Mouse (Mus musculus) retina, embryonic 14.5 days (tissue): ENCODE measurements around the gene Nkain2.
A peak's percentile ranks its signal among the peaks of the same experiment; 100 is the strongest.
"Not testable (repeated sequence)": the region's sequence is repeated elsewhere in the genome, so short reads cannot be mapped to it uniquely, and the experiment has no call there.

Experiments
- DNase-seq: peaks from one replicate; pipeline ENCODE4 v3.0.0-alpha.2; 2015; ENCODE audit warnings: low spot score

The Nkain2 gene

DNA sequence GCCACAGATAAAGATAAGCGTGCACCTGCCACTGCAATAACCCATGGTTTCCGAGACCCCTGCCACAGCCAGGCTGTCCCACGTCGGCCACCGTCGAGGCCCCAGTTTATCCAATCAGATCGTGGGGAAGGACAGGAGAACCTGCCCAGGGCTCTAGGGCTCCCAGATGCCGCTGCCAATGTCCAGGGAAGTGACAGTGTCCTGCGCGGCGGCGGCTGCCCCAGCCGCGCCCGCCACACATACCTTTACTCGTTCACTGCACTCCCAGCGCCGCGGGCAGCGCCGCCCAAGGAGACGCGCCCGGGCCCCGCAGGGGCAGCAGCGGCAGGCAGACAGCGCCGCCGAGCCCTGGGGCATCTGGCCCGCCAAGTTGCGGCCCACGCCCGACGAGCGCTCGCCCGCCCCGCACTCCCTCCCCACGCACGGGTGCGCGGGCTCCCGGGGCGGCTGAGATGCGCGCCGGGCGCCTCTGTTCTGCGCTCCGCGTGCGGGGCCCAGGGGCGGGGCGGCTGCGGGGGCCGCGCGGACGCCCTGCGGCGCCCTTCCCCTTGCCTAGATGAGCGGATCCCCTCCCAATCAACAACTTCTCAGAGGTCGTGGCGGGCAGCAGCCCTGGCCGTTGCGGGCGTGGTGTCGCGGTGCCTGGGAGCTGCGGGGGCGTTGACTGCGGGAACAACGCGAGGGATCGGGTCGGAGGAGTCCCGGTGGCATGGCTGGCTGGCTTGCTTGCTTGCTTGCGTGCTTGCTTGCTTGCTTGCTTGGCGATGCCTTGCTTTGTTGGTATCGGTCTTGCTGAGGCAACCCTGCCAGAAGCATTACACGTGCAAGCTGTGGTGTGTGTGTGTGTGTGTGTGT lies at the start of gene Nkain2:
Gene Nkain2 (minus strand): TSS at position 811 of the 855 bp plus-strand sequence.
- DNase-seq: peak; percentile 81

DNA sequence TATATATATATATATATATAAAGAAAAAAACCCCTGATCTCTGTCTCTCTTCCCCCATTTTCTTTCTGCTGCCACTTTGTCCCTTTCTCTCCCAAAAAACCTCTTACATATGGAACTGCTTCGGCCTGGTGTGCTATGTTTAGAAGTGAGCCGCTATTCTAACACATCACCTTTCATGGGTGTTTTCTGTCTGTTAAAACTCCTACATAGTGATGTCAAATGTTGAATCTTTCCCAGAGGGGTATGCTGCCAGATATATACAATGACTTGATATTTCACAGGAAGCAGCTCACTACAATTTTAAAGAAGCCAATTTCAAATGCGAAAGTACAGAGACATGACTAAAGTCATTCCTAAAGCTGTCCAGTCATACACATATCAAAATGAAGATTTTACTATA lies 49.6 kb upstream of the Nkain2 start:
- no peak for DNase-seq

DNA sequence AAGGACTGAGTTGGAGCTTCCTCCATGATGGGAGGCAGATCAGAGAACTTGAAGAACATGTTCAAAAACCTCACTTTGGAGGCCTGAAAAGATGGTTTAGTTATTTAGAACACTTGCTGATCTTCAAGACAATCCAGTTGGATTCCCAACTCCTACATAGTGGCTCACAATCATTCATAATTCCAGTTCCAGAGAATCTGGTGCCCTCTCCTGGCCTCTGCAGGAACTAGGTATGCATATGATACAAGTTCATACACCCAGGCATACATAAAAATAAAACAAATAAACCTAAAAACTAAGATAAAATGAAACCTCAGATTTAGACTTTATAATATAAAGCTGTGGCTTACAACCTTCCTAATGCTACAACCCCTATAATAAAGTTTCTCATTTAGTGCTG lies 4.8 kb upstream of the Nkain2 start:
- peak; percentile 66 for DNase-seq

DNA sequence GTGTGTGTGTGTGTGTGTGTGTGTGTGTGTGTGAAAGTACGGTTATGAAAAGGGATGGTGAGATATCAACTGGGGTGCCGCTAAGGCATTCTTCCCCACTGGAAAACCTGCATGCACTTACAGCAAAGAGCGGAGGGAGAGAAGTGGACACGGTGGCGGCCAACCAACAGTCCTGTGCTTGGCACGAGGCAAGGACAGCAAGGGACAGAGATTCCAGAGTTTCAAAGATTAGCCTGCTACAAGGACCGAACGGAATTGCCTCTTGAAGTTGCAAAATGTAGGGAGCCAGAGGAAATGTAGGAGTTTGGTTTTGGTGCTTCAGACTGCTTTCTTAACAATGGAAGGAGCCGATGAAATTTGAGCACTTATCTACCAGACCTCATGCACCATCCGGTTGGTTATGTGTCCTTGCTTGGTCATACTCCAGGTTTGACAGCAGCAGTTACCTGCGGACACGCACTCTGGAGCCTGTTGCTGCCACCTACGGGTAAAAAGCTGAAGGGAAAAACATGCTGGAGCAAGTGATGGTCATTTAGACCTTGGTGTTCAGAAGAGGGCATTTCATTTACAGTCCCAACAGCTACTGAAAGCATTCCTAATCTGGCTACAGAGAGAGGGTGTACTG lies 357 bp upstream of the Nkain2 start:
- DNase-seq: peak; percentile 62

DNA sequence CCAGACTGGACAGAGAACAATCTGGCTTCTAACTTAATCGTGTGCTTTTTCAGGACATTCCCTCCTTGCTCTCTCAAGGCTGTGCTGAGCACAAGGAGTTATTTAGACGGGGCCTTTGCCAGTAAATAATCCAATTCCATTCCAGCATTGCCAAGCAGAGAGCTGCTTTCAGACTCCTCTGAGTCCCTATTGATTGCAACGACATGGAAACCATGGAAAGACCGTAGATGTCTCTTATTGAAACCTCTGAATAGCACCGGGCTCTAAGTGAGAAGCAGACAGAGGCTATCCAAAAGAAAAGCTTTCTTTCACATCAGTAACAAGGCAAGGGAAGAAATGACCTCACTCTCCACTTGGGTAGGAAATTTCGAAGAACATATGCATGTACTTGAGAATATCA lies 8.3 kb downstream of the Nkain2 start:
- DNase-seq: no peak

DNA sequence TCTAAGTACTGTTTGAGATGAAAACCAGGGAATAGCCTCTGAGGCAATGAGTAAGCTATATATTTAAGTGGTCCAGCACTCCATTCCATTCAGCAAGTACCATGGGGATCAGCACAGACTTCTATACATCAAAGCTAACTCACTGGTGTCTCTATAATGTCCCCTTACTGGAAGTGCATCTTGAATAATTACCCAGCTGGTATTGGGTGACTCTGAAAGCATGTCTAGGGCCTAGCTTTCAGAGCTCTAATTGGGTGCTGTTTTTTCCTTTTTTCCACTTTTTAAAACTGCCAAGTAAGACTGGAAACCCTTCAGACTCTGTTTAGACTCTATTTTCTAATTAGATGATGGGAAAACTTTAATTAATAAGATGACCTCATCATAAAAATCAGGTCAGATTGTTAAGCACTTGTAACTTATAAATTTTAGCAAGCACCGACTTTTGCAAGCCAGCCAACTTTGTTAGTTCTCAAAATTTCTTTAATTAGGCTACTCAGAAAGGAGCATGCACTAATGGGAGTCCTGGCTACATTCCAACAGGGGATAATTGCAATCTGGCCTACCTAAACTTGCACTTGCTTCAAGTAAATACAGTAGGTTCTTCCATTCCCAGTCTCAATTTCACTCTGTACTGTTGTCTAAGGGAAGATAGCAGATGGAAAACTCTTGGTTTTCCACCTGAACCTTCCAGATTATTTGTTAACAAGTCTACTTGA lies 19.4 kb downstream of the Nkain2 start:
- DNase-seq: no peak

DNA sequence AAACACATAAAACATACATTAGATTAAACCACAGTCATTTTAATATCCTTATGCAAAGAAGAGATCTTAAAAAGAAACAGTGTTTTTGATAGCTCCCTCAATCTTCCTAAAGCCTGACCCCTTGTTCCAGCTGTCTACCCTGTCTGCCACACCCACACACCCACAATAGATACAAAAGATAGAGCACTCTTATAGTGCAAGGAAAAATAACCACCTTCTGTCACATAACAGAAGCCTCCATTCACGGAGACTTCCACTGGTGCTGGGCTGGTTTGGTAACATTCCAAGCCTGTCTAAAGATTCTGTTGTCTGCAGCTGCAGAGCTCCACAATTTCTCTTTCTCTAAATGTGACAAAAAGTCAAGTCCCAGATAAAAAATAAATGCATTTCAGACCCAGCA lies 20.7 kb downstream of the Nkain2 start:
- DNase-seq: no peak

DNA sequence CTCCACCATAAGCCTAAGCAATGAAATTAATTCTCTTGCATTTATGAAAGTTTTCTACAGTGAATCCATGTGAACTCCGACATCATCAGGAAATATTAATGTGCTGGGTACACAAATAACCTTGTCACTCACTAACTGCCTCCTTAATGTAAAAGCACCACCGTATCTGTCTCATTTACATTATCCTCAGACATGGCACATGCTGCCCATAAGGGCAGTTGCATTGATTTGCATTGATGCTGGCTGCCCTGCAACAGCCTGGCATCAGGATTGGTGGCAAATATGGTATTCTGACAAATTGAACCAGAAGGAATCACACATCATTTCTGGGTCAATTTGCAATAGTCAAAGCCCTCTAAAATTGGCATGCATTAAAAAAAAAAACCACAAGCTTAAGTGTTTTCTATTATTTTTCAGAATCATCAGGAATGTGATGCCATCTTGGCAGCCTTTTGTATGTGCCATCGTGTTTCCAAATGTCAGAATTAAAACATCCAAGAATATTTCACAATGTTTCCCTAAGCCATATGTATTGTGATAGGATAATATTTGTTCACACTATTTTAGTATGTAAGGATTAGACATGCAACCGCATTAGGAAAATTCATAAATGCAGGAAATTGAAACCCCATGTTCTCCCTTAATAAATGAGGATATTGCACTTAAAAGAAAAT lies 74.9 kb downstream of the Nkain2 start:
- no peak for DNase-seq

DNA sequence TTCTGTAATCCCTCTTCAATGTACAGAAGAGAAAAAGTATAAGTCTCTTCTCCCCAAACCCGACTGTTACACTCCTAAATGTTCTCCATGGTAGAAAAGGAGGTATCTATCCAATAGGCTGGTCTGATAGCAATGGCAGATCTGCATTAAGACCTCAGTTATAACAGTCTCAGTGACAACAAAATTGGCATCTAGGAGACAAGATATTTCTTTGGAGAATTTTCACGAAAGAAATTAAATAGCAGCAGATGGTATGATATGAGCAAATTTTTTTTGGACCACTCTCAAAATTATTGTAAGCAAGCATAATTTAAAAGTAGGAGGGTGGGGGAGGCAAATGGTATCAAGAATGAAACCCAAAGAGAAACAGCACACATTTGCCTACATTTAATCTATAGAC lies 94.0 kb downstream of the Nkain2 start:
- DNase-seq: no peak

DNA sequence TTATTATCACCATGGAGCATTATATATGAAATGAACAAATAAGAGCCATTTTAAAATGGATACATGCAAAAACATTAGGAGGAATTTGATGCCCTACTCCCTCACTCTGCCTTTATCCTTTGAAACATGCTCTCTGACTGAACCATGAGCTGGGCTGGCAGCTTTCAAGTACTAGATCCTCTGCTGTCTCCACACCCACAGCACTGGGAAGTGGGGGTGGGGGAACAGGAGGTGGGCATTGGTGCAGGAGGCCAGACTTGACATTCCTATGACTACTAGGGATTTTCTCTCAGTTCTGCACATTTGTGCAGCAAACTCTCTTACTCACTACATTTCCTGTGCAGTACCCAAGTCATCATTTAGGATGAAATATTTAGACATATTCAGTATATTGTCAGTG lies 99.7 kb downstream of the Nkain2 start:
- DNase-seq: no peak

DNA sequence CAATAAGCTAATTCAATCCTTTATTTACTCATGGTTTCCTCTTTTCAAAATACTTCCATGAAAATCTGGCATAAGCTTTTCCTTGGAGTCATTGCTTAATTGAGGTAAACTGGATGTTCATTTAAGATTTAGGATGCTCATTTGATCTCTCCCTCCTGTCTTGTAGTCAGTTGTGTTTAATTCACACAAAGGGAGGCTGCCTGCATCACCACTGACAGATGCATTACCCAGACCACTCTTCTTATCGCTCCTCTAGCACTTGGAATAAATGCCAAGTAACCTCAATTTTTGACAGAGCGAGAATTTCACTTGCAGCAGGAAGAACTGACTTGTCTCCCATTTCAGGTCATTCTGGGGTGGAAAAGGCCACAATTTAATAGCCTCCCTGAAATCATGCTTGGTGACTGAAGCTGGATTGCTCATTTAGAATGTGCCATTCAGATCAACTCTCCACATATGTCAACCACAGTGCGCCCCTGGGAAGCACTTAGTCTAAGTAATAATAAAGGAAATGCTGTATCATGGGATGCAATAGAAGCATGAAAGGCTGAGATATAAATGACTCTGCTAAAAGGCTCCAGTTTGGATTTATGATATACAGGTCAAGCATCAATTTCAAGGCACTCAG lies 107.4 kb downstream of the Nkain2 start:
- DNase-seq: no peak

DNA sequence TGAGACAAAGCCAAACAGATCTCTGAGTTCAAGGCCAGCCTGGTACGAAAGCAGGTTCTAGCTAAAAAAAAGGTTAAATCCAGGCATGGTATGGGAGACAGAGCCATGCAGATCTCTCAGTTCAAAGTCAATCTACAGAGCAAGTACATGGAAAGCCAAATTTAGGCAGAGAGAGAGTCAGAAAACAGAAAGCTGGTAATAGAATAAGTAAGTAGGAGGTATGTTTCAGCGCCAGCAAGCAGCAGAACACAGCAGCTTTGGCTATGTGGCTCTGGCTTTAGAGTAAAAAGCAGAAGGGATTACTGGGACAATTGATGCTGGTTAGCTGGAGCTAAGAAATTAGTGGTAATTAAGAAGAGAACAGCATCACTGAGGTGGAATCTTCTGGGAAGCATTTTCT lies 151.3 kb downstream of the Nkain2 start:
- no peak for DNase-seq

DNA sequence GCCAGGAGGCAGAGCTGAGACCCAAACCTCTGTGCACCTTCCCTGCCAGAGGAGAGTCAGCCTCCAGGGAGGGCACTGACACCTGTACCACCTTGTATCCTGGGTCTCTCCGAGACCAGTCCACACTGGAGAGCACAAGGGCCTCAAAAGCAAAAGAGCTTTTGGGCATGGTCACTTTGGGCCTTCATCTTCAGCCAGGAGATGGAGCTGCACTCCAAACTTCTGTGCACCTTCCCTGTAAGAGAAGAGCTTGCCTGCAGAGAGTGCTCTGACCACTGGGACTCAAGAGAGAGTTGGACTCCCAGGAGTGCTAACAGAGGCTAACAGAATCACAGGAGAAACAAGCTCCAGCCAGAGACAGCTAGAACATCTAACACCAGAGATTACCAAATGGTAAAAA lies 183.7 kb downstream of the Nkain2 start:
- not testable (repeated sequence) for DNase-seq

DNA sequence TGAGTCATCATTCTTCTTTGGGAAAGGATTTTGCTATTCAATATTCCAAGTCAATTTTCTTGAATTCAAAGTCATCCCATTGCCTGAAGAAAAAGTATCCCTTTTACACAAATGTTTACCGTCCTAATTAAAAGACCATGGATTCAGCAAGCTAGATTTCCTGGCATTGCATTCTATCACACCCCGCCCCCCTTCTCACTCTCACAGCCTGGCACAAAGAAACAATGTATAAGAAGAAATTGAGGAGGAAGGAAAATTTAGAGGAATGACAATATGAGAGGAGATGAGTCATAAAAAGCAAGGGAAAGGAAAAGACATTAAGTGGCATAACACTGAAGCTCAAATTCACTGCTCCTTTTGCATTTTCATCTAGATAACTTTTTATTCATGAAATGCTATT lies 193.6 kb downstream of the Nkain2 start:
- DNase-seq: no peak

DNA sequence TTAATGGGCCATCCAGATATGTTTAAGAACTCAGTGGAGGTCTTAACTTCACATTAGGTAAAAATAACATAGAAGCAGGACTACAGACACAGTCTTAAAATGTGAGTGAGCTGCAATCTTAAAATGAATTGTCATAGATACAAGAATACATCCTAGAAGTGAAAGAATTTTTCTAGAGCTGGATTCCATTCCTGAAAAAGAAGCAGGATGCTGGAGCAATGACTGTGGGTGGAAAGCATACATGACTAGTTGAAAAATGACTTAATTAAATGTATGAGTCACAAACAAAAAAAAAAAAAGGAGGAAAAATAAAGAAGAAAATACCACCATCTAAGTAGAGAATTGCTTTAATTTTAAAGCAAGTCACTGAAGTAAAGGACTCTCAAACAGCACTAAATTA lies 205.7 kb downstream of the Nkain2 start:
- no peak for DNase-seq

DNA sequence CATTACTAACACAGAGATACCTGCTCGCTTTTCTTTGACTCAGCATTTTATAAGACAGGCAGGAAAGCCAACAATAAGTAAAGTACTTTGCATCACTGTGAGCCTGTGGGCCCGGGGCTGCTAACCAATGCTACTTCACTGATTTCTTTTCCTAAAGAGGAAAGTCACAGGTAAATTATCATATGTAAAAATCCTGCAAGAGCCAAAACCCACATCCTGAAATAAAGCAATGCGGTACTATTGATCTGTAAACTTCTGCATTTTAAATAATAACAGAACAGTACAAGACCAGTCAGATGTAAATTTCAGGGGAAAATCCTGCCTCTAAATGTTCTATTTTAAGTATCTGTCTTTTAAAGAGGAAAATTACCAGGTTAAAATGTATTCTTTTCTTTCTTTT lies 250.0 kb downstream of the Nkain2 start:
- DNase-seq: no peak

DNA sequence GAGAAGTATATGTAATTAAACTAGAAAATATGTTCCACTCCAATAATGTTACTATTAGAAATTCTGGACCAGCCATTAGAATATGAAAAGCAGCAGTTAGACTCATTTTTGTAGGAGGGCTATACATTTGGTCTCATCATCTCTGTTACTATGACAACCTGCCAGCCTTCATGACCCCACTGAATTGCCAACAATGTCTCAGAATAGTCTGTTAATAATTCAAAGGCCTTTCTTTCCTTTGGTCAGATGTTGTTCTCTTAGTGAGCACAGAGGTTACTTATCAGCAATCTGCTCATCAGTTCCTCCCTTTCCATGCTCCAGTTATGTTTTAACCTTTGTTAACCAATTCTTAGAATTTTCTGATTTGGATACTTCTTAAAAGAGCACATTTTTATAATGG lies 251.1 kb downstream of the Nkain2 start:
- DNase-seq: peak; percentile 21

DNA sequence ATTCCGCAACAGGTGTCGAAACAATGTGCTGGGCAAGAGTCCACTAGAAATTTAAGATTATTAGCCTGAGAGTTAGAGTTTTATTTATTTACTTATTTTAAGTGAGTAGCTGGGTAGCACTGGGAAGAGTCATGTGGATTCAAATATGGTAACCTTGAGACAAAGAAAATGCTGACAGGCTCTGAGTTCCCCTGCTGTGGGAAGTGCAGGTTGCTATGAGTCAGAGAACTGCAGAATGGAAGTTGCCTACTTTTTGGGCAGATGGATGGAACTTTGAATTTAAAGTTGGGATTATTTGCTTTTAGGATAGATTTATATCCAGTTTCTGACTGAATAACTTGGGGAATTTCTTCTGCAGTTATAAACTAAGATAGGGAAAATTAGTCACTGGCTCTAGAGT lies 259.2 kb downstream of the Nkain2 start:
- DNase-seq: no peak

DNA sequence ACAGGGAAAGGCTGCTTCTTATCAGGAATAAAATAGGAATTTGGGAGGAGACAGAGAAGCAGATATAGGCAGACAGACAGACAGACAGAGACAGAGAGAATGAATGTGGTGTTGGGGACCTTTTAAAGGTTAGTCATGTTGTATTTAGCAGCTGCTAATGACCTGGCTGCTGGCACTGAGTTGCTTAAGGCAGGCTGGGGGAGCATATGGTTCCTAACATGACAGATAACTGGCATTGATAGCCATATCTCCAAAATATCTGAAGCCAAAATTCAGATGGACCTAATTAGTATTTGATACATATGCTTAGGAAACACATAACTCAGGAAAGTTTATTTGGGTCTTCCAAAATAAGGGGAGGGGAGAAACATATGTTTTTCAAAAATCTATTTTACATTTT lies 285.8 kb downstream of the Nkain2 start:
- DNase-seq: no peak

DNA sequence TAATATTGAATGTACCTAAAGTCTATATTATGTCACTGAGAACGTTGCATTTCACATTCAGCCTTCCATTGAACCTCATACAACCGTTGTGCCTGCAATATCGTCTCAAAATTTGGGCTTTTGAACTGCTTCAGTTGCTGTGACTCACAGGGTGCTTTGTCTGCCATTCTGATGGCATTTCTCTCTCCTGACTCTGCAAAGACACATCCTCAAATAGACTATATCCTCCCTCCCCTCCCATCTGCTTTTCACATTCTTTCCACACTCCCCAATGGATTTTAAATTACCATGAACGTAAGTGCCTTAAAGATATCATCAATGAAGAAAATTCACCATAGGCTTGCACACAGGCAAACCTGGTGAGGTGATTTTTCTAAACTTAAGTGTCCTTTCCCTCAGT lies 287.5 kb downstream of the Nkain2 start:
- no peak for DNase-seq

DNA sequence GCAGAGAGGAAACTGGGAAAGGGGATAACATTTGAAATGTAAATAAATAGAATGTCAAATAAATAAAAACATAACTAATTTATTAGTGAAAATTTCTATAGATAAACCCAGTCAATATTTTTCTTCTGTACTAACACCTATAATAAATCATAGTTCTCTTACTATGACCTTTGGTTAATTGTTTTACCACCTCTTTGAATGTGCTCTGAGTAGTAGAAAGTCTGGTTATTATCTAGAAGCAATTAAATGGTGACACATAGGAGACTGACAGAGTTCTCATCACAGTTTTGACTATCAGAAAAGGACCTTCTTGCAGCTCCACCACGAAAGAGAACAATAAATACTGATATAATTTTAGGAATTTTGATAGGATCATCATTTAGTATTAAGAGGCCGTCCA lies 295.3 kb downstream of the Nkain2 start:
- DNase-seq: no peak

DNA sequence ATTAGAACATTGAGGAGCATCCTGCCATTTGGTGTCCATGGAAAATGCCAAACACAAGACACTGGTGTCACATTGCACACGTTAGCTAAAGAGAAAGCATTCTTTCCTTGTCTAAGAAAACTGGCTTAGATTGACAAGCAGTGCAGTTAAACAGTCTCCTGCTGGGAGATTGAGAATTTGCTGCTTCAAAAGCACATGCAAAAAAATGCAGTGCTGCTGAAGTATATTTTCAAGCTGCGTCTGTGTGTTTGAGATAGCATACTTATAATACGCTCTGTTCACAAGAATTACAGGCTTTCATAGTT lies 313.0 kb downstream of the Nkain2 start:
- no peak for DNase-seq
